Mouse (Mus musculus) brain, embryonic 14.5 days (tissue): ENCODE data around the gene Atp6v0e2.

Source experiments
- CTCF ChIP-seq: fragments of 200-500 bp; IDR thresholded peaks from 2 replicates; pipeline ENCODE4 v1.5.1; 2012; ENCODE audit warnings: inconsistent platforms, mild to moderate bottlenecking, moderate library complexity, borderline replicate concordance; ENCODE audit not compliant: insufficient read depth, insufficient read length; ENCODE audit errors: extremely low read depth
- POLR2A ChIP-seq: fragments of 200-500 bp; IDR thresholded peaks from 2 replicates; pipeline ENCODE4 v1.6.1; 2012; ENCODE audit warnings: mild to moderate bottlenecking, inconsistent platforms, borderline replicate concordance; ENCODE audit not compliant: poor library complexity, insufficient read depth, insufficient read length, severe bottlenecking; ENCODE audit errors: extremely low read depth

- TF ChIP-seq CTCF (no peak), POLR2A (no peak)
These were observed 16.4 kb downstream of the Atp6v0e2 start for GRCm38 (mm10) chr6:48553819-48554218.
